Mouse (Mus musculus) lung, embryonic 15.5 days (tissue): ENCODE measurements around the gene Tmem198b. TPM values are rescaled to one million over a fixed set of nuclear protein-coding genes. Genes with fewer than 3 reads are reported as not detected.

Source experiments
- polyA plus RNA-seq: library from polyadenylated mRNA; unstranded; fragments of >200 nt; fragmentation: Nextera tagmentation; extraction: Ambion mirVana; gene quantifications from 2 replicates; pipeline ENCODE4 v1.2.1, GENCODE M21; 2015

The Tmem198b gene
- polyA plus RNA-seq, 1 experiment from 2014 or later: 16.6 TPM

Other genes with a start within 250 kb of the Tmem198b start
- gene Pa2g4, start 238.4 kb downstream of the Tmem198b start, polyA plus RNA-seq: 194 and 200 TPM in 2 replicates
- 21.3 and 22.9 TPM in 2 replicates for gene Erbb3, start 214.7 kb downstream of the Tmem198b start, polyA plus RNA-seq
- 711 and 777 TPM in 2 replicates for gene Rps26, start 177.6 kb downstream of the Tmem198b start, polyA plus RNA-seq
- 1.6 and 2.2 TPM in 2 replicates for gene Ikzf4, start 158.4 kb downstream of the Tmem198b start, polyA plus RNA-seq
- gene Suox, start 130.3 kb downstream of the Tmem198b start, polyA plus RNA-seq: 12.3 and 13.8 TPM in 2 replicates
- gene Rab5b, start 108.1 kb downstream of the Tmem198b start, polyA plus RNA-seq: 73.8 and 77.8 TPM in 2 replicates
- 1.2 and 1.3 TPM in 2 replicates for gene Pmel, start 100.2 kb downstream of the Tmem198b start, polyA plus RNA-seq
- 108 and 110 TPM in 2 replicates for gene Cdk2, start 99.3 kb downstream of the Tmem198b start, polyA plus RNA-seq
- gene Dgka, start 59.5 kb downstream of the Tmem198b start, polyA plus RNA-seq: 9.5 and 10.5 TPM in 2 replicates
- 37.9 and 39.8 TPM in 2 replicates for gene Pym1, start 56.5 kb downstream of the Tmem198b start, polyA plus RNA-seq
- gene Mmp19, start 13.5 kb downstream of the Tmem198b start, polyA plus RNA-seq: 2.9 and 4.0 TPM in 2 replicates
- 50.1 and 55.2 TPM in 2 replicates for gene Dnajc14, start 308 bp downstream of the Tmem198b start, polyA plus RNA-seq
- gene Sarnp, start 13.0 kb upstream of the Tmem198b start, polyA plus RNA-seq: 206 and 214 TPM in 2 replicates
- 69.2 and 77.7 TPM in 2 replicates for gene Ormdl2, start 17.3 kb upstream of the Tmem198b start, polyA plus RNA-seq
- gene Gdf11, start 87.3 kb upstream of the Tmem198b start, polyA plus RNA-seq: 3.7 and 4.8 TPM in 2 replicates
- gene Cd63, start 96.6 kb upstream of the Tmem198b start, polyA plus RNA-seq: 552 and 585 TPM in 2 replicates
- gene Rdh5, start 118.5 kb upstream of the Tmem198b start, polyA plus RNA-seq: 12.5 and 17.3 TPM in 2 replicates
- gene Bloc1s1, start 119.7 kb upstream of the Tmem198b start, polyA plus RNA-seq: 186 and 195 TPM in 2 replicates
- gene Itga7, start 129.4 kb upstream of the Tmem198b start, polyA plus RNA-seq: 5.0 TPM in 2 replicates
- not detected in 2 replicates for gene Mettl7b, start 156.6 kb upstream of the Tmem198b start, polyA plus RNA-seq
- gene Olfr9, start 185.1 kb upstream of the Tmem198b start, polyA plus RNA-seq: not detected in 2 replicates
- gene Olfr763, start 206.4 kb upstream of the Tmem198b start, polyA plus RNA-seq: not detected in 2 replicates
- gene Olfr764-ps1, start 235.5 kb upstream of the Tmem198b start, polyA plus RNA-seq: not detected in 2 replicates
- gene Olfr765, start 245.6 kb upstream of the Tmem198b start, polyA plus RNA-seq: not detected in 2 replicates